Mouse (Mus musculus): ENCODE measurements at regions not wholly inside any gene's neighbourhood (a gene's known extent, or its start where the extent isn't known, plus 50 kb on each side); places are given as distances from the start of the nearest gene placed in this dataset.

DNA sequence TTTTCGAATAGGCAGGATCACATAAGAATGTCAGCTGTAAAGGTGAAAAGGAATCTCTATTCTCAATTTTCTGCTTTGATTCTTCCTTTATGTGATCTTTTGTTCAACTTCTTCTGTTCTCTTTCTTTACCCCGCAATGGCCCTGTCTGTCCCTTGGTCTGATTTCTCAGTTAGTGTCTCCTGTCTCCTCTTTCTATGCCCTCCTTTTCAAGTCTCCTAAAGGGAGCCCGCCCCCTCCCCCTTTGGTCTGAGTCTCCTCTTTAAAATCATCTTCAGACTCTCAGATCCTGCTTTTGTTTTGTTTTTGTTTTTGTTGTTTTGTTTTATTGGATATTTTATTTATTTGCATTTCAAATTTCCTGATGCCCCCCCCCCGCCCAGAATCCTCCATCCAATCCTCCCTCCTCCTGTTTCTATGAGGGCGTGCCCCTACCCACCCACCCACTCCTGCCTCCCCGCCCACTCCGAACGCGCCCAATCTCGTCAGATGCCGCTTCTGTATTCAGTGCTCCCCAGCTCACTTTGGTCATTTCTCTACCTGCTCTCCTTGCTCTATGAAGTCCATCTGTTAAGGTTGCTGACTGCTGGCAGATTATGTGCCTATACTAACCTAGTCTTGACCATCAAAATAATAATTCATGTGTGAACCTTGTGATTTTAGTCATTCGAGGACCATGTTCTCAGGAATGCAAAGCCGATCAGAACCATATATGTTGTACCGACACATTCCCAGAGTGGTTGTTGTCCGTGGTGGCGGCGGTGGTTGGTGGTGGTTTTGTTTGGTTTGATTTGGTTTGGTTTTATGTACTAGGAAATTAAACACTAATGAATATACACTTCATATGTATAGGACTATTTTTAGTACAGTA, 487.9 kb upstream of the Adam24 start:
- no peak for ATAC-seq

DNA sequence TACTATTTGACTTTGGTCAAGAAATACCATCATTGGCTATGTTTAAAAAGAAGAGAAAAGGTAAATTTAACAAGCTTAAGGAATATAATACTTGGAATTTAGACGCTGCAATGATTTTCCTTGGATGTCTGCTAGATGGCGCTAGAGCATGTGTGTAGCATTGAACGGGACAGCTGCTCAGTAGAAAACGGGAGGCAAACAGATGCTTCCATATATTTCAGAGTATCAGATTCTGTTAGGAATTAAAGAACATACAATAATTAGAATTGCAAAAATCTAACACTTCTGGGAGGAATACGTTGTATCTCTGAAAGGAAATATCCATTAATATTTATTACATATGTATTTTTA, 487.3 kb upstream of the Adam24 start:
- ATAC-seq = no peak

DNA sequence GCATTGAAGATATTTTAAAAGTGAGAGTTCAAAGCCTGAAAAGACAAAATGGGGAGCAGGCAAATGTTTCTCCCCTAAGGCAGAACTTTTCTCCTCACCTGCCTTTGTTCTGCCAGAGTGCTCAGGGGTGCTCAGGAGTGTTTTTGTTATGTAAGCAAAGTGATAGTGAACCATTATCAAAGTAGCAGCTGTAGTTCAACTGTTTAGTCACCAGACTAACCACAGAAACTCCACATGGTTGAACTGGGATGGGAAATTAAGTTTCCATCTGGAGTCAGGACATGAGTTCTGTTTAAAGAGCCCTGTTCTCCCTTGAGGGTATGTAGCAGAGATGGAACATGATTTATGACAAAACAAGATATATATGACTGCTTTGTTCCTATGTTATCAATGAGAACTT, 482.6 kb upstream of the Adam24 start:
- ATAC-seq = no peak

DNA sequence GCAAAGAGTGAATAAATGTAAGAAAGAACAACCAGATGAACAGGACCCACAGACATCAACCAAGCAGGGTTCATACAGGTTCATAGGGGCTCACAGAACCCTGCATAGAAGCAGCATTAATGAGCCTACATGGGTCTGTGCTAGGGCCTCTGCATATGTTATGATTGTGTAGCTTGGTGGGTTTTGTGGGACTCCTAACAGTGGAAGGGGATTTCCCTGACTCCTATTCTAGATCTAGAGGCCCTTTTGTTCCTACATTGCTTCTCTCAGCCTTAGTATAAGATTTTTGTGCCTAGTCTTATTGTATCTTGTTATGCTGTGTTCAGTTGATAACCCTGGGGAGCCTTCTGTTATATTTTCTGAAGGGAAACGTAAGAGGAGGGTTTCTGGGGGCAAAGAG, 481.7 kb upstream of the Adam24 start:
- ATAC-seq = no peak

DNA sequence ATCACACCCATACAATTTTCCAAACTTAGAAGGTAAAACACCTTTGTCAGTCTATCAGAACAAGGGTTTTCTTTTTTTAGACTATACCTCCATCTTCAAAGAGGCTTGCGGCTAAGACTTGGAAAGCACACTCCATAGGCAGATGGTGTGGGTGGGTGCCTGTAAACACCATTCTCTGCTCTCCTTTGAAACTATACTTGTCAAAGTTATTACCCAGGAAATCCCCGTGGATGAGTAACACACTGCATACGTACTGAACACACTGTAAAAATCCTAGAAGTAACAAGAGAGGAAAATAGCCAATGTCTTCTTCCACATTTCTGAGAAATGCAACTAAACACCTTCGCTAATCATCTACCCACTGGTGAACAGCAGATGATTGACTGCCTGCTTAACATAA, 464.0 kb upstream of the Adam24 start:
- ATAC-seq = no peak

DNA sequence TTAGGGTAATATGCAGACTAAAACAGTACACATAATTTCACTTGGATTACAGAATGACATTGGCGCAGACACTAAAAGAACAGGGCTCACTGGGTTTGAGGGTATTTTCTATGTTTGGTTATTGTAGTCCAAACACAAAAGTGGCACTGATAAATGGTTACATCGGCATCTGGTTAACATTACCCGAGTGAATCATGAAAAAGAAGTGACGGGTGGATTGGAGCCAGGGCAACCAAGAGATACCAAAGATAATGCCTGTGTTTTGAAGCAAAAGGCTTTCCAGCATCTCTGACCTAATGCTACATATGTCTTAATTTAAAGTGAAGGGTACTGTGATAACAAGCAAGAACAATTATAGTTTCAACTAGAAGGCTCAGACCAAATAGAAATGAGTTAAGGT, 451.4 kb upstream of the Adam24 start:
- ATAC-seq = no peak

DNA sequence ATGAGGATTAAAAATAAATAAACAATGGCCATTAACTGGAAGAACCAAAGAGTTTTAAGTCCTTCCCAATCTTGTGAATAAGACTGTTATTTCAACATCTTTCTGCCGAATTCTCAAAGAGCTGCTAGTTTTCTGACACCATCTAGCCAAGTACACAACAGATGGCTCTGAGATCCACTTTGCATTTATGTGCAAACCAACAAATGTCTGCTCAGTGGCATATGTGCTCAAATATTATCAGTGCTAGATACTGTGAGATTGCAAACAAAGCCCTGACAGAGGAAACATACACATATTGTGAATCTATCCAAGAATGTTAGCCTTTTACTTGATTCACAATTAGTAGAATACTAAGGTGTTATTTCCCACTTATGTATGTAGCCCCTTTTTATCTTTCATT, 447.6 kb upstream of the Adam24 start:
- ATAC-seq = no peak

Measured in CD4-positive, CD25-positive, alpha-beta regulatory T cell, adult 4 months (primary cell).